Mouse (Mus musculus) CH12.LX (cell line): ENCODE data around the gene Podxl. TPM values are rescaled to one million over a fixed set of nuclear protein-coding genes. Genes with fewer than 3 reads are reported as not detected.

Source experiments
- DNase-seq: peaks from one replicate; pipeline ENCODE4 v3.0.0-alpha.2; 2013; ENCODE audit errors: extremely low read depth
- H3K27ac ChIP-seq: 2 replicates; pipeline ENCODE4 v1.5.1; 2012; ENCODE audit warnings: low read depth, mild to moderate bottlenecking, control low read depth, moderate library complexity; ENCODE audit not compliant: insufficient read depth
- H3K27me3 ChIP-seq: replicated peaks from 2 replicates; pipeline ENCODE3; 2012; ENCODE audit warnings: inconsistent platforms
- H3K36me3 ChIP-seq, 2 experiments: replicated peaks in 1 of 2; 2 replicates each; pipeline versions ENCODE3 to v1.6.1; 2012; ENCODE audit warnings: inconsistent platforms in 1 of 2, low read length in 1 of 2, mild to moderate bottlenecking in 1 of 2, mixed read lengths in 1 of 2, moderate library complexity in 1 of 2; ENCODE audit not compliant: control insufficient read depth in 1 of 2, insufficient read depth in 1 of 2
- H3K4me1 ChIP-seq, 2 experiments: 2 replicates each; pipeline ENCODE4 v1.6.1; 2012; ENCODE audit warnings: inconsistent platforms in 1 of 2, moderate library complexity in 1 of 2; ENCODE audit not compliant: insufficient read depth in 2 of 2, control insufficient read depth in 1 of 2
- H3K4me2 ChIP-seq: 2 replicates; pipeline ENCODE4 v1.6.1; 2012; ENCODE audit warnings: low read depth, mild to moderate bottlenecking, control low read depth; ENCODE audit not compliant: poor library complexity, insufficient read depth, severe bottlenecking
- H3K4me3 ChIP-seq, 3 experiments: fragments of 150-350 bp in 1 of 3; sonication (generic) in 1 of 3; replicated peaks in 1 of 3; 2 replicates each; pipeline versions ENCODE3 to v1.5.1; 2011 to 2012; ENCODE audit warnings: low read depth in 2 of 3, low read length in 2 of 3, mild to moderate bottlenecking in 2 of 3, moderate library complexity in 2 of 3, control low read depth in 1 of 3, improper control_type of control experiment in 1 of 3, inconsistent platforms in 1 of 3, mixed read lengths in 1 of 3; ENCODE audit not compliant: poor library complexity in 1 of 3
- H3K79me2 ChIP-seq: replicated peaks from 2 replicates; pipeline ENCODE4 v1.6.1; 2012; ENCODE audit warnings: mild to moderate bottlenecking, moderate library complexity; ENCODE audit not compliant: control insufficient read depth, poor library complexity, insufficient read depth, severe bottlenecking; ENCODE audit errors: extremely low read depth
- H3K9ac ChIP-seq: 2 replicates; pipeline ENCODE4 v1.6.1; 2012; ENCODE audit warnings: low read depth, mild to moderate bottlenecking, control low read depth, moderate library complexity; ENCODE audit not compliant: insufficient read depth
- H3K9me3 ChIP-seq: replicated peaks from 2 replicates; pipeline ENCODE3; 2012; ENCODE audit warnings: low read length, inconsistent platforms, mixed read lengths
- BHLHE40 ChIP-seq: IDR thresholded peaks from 2 replicates; pipeline ENCODE4 v1.6.1; 2011; ENCODE audit warnings: mild to moderate bottlenecking, low read depth, low read length, improper control_type of control experiment
- E2F4 ChIP-seq: IDR thresholded peaks from 2 replicates; pipeline ENCODE4 v1.6.1; 2011; ENCODE audit warnings: low read depth, low read length, improper control_type of control experiment; ENCODE audit not compliant: insufficient replicate concordance
- ELF1 ChIP-seq: IDR thresholded peaks from 2 replicates; pipeline ENCODE4 v1.6.1; 2014; ENCODE audit warnings: low read depth, mild to moderate bottlenecking, inconsistent platforms, low read length, improper control_type of control experiment
- ETS1 ChIP-seq: conservative IDR thresholded peaks from 2 replicates; pipeline ENCODE4 v1.6.1; 2012; ENCODE audit warnings: low read depth, mild to moderate bottlenecking, inconsistent platforms, low read length, improper control_type of control experiment, moderate library complexity
- JUND ChIP-seq: conservative IDR thresholded peaks from 2 replicates; pipeline ENCODE4 v1.6.1; 2011; ENCODE audit warnings: low read depth, low read length, improper control_type of control experiment
- MAFK ChIP-seq: IDR thresholded peaks from 2 replicates; pipeline ENCODE4 v1.6.1; 2011; ENCODE audit warnings: low read length, improper control_type of control experiment; ENCODE audit not compliant: insufficient replicate concordance
- MAZ ChIP-seq: IDR thresholded peaks from 2 replicates; pipeline ENCODE4 v1.6.1; 2012; ENCODE audit warnings: low read depth, mild to moderate bottlenecking, inconsistent platforms, low read length, improper control_type of control experiment, moderate library complexity
- MYC ChIP-seq: IDR thresholded peaks from 2 replicates; pipeline ENCODE4 v1.6.1; 2011; ENCODE audit warnings: low read depth, mild to moderate bottlenecking, improper control_type of control experiment, low read length
- NRF1 ChIP-seq: IDR thresholded peaks from 2 replicates; pipeline ENCODE4 v1.6.1; 2014; ENCODE audit warnings: low read depth, mild to moderate bottlenecking, inconsistent platforms, low read length, improper control_type of control experiment, moderate library complexity
- PAX5 ChIP-seq: IDR thresholded peaks from 2 replicates; pipeline ENCODE4 v1.6.1; 2012; ENCODE audit warnings: low read length, inconsistent platforms, mixed read lengths
- SIN3A ChIP-seq: IDR thresholded peaks from 2 replicates; pipeline ENCODE4 v1.6.1; 2012; ENCODE audit warnings: low read length, improper control_type of control experiment, inconsistent platforms
- TBP ChIP-seq: conservative IDR thresholded peaks from 2 replicates; pipeline ENCODE4 v1.6.1; 2011; ENCODE audit warnings: low read depth, low read length, improper control_type of control experiment
- UBTF ChIP-seq: IDR thresholded peaks from 2 replicates; pipeline ENCODE4 v1.6.1; 2012; ENCODE audit warnings: low read depth, mild to moderate bottlenecking, inconsistent platforms, low read length, improper control_type of control experiment, moderate library complexity
- ZNF384 ChIP-seq: IDR thresholded peaks from 2 replicates; pipeline ENCODE4 v1.6.1; 2012; ENCODE audit warnings: low read depth, low read length, improper control_type of control experiment, inconsistent platforms
- dilution Hi-C: fragments of 300-500 bp; cut with MboI; formaldehyde crosslinking; loops from 2 replicates; pipeline ENCODE4 v1.14.3; 2020; ENCODE audit warnings: low sequenced_read_pairs; ENCODE audit not compliant: extremely low pct_unique_long_range_greater_than_20kb, extremely low pct_ligation_motif_present
- in situ Hi-C: fragments of 300-500 bp; cut with MboI; formaldehyde crosslinking; loops from 3 replicates; pipeline ENCODE4 v1.14.3; 2019; ENCODE audit warnings: low sequenced_read_pairs, low pct_ligation_motif_present, low pct_unique_long_range_greater_than_20kb, mixed read lengths
- polyA plus RNA-seq: library from polyadenylated mRNA; unstranded; fragments of >175 nt; gene quantifications from 2 replicates; pipeline ENCODE4 v1.2.1, GENCODE M21; 2012; ENCODE audit warnings: low read depth; ENCODE audit not compliant: insufficient read length
- total RNA-seq, 2 experiments: library from RNA; depleted of rRNA; stranded (reverse); fragments of 300-350 nt in 1 of 2; fragments of >200 nt in 1 of 2; gene quantifications; 2 replicates each; pipeline ENCODE4 v1.2.3; 2012 to 2014

The Podxl gene
- total and polyA plus RNA-seq, 3 experiments = not detected

DNA sequence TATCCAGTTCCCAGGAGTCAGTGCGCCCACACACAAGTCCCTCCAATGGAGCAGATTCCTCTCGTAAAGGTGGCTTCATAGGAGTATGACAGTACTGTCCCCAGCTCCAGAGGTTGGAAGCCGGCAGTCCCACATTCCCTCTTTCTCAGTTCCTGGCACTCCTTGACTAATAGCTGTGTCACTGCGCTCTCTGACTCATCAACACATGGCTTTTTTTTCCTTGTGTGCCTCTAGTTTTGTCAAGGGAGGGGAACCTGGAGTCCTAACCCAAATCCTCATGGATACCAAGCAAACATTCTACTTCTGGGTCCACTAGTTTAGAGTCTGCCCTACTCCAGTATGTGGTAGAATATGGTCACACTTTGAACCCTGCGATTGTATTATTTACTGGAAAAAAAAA, 29.1 kb downstream of the Podxl start:
- in situ Hi-C loops = loop anchor here (5.0 kb wide), 1 partner anchor 108 kb away; no protein-coding TSS in a partner anchor

DNA sequence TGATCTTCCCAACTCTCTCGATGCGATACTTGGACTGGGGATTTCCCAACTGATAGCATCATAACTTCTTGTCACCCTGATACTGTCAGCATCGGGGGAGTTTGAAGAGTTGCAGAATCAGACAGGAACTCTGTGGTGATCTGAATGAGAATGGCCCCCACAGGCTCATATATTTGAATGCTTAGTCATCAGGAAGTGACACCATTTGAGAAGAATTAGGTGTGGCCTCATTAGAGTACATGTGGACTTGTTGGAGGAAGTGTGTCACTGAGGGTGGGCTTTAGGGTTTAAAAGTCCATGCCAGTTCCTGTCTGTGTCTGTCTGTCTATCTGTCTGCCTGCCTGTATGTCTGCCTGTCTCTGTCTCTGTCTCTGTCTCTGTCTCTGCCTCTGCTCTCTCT, 31.9 kb downstream of the Podxl start:
- Histone ChIP-seq H3K36me3 (no peaks in the 10 kb centered on the region), H3K9ac (no peak overlapping the region), H3K4me1 (peaks cover 1 to 5% of the 10 kb centered on the region in 2 experiments; a peak in 1 of 4 replicates), H3K4me3 (no peak overlapping the region), H3K79me2 (no peaks in the 10 kb centered on the region), H3K9me3 (no peaks in the 10 kb centered on the region), H3K27ac (no peak overlapping the region), H3K4me2 (no peak overlapping the region), H3K27me3 (no peaks in the 10 kb centered on the region)
- TF ChIP-seq BHLHE40 (no peak), TBP (no peak), MAFK (peak; percentile 28; the same call in 1 of the 2 replicates), MYC (no peak), JUND (no peak), UBTF (no peak), PAX5 (no peak), ZNF384 (no peak), E2F4 (no peak)
- dilution Hi-C loops (no loop called here), in situ Hi-C loops (loop anchor here (5.0 kb wide), 1 partner anchor 110 kb away; no protein-coding TSS in a partner anchor)
- peak; percentile 30 for DNase-seq

More for the DNA sequence above, 29.1 kb downstream of the Podxl start:
- Histone ChIP-seq H3K27me3 (peaks cover 3% of the 10 kb centered on the region), H3K9me3 (no peaks in the 10 kb centered on the region), H3K79me2 (no peaks in the 10 kb centered on the region), H3K36me3 (no peaks in the 10 kb centered on the region), H3K27ac (no peak overlapping the region), H3K4me3 (no peak overlapping the region), H3K9ac (no peak overlapping the region), H3K4me2 (no peak overlapping the region), H3K4me1 (0 out of 4 replicates have a peak, but pooled peaks cover 0 to 5% of the 10 kb centered on the region in 2 experiments)
- DNase-seq = no peak
- dilution Hi-C loops = no loop called here
- TF ChIP-seq NRF1 (no peak), ETS1 (no peak), MAFK (no peak), SIN3A (no peak), ELF1 (no peak), MAZ (no peak)
